Mouse (Mus musculus): Measurements from ENCODE around the gene Sp2. TPM values are rescaled to one million over a fixed set of nuclear protein-coding genes. Genes with fewer than 3 reads are reported as not detected.

The Sp2 gene
- polyA plus RNA-seq, 1 experiment from 2014 or later: 18.3 TPM

DNA sequence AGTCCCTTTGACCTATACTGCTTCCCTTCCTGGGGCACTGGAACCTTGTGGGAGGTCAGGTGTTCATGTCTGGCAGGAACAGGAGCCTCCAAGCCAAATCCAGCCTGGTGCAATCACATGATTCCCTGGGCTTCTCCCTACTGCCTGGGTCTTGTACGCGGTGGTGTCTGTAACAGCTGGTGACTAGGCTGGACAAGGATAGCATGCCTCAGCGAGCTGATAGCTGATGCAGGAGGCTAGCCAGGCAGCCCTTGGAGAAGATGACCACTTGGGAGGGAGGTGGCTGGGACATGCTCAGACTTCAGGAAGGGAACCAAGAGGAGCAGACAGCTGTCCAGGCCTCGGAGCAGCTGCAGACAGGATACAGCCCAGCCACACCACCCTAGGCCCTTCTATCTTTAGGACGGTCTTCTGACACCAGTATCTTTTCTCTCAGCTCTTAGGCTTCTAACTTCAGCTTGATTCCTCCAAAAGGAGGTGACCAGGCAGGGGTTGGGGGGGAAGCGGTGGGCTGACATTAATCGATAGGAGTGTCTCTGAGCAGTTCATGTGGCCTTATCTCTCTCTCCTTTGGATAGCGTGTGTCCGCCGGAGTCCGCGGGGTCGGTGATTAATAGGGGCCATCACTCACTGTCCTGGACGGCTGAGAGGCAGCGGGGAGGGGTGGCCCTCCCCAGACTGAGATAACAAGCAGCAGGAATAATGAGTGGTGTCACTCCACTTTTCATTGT is 76.2 kb downstream of the Sp2 start:
- 55% methylated on average over 15 of the region's 15 CpGs for WGBS
- no peak overlapping the region for H3K4me2 ChIP-seq
- no peak overlapping the region for H3K9ac ChIP-seq
- no peaks in the 10 kb centered on the region for H3K27me3 ChIP-seq
- no peaks in the 10 kb centered on the region for H3K9me3 ChIP-seq (replicated peaks)
- H3K4me1 ChIP-seq: peaks cover 68% of the 10 kb centered on the region
- H3K4me3 ChIP-seq: no peak overlapping the region
- no peak for ATAC-seq
- H3K27ac ChIP-seq: peak overlapping the region; percentile 48
- H3K36me3 ChIP-seq (ENCODE audit: poor library complexity, severe bottlenecking): peaks cover 40% of the 10 kb centered on the region

Other genes with a start within 250 kb of the Sp2 start
- 36.2 and 43.0 TPM in 2 replicates for gene Snx11, start 205.4 kb downstream of the Sp2 start, polyA plus RNA-seq (2015; fragmentation: Nextera tagmentation; extraction: Ambion mirVana)
- 156 and 175 TPM in 2 replicates for gene Cbx1, start 193.8 kb downstream of the Sp2 start, polyA plus RNA-seq (2015; fragmentation: Nextera tagmentation; extraction: Ambion mirVana)
- gene Nfe2l1, start 153.0 kb downstream of the Sp2 start, polyA plus RNA-seq (2015; fragmentation: Nextera tagmentation; extraction: Ambion mirVana): 49.0 and 56.2 TPM in 2 replicates
- 12.3 and 13.8 TPM in 2 replicates for gene Copz2, start 133.1 kb downstream of the Sp2 start, polyA plus RNA-seq (2015; fragmentation: Nextera tagmentation; extraction: Ambion mirVana)
- 102 and 104 TPM in 2 replicates for gene Cdk5rap3, start 66.5 kb downstream of the Sp2 start, polyA plus RNA-seq (2015; fragmentation: Nextera tagmentation; extraction: Ambion mirVana)
- 0.08 and 0.25 TPM in 2 replicates for gene Prr15l, start 54.9 kb downstream of the Sp2 start, polyA plus RNA-seq (2015; fragmentation: Nextera tagmentation; extraction: Ambion mirVana)
- 13.9 and 20.0 TPM in 2 replicates for gene Pnpo, start 39.0 kb downstream of the Sp2 start, polyA plus RNA-seq (2015; fragmentation: Nextera tagmentation; extraction: Ambion mirVana)
- 0.15 and 0.21 TPM in 2 replicates for gene Sp6, start 30.4 kb upstream of the Sp2 start, polyA plus RNA-seq (2015; fragmentation: Nextera tagmentation; extraction: Ambion mirVana)
- 22.8 and 23.0 TPM in 2 replicates for gene Scrn2, start 47.0 kb upstream of the Sp2 start, polyA plus RNA-seq (2015; fragmentation: Nextera tagmentation; extraction: Ambion mirVana)
- 3.0 and 3.6 TPM in 2 replicates for gene Lrrc46, start 58.4 kb upstream of the Sp2 start, polyA plus RNA-seq (2015; fragmentation: Nextera tagmentation; extraction: Ambion mirVana)
- gene Mrpl10, start 58.6 kb upstream of the Sp2 start, polyA plus RNA-seq (2015; fragmentation: Nextera tagmentation; extraction: Ambion mirVana): 59.3 and 60.7 TPM in 2 replicates
- gene Osbpl7, start 67.7 kb upstream of the Sp2 start, polyA plus RNA-seq (2015; fragmentation: Nextera tagmentation; extraction: Ambion mirVana): 7.8 and 8.7 TPM in 2 replicates
- gene Tbx21, start 132.4 kb upstream of the Sp2 start, polyA plus RNA-seq (2015; fragmentation: Nextera tagmentation; extraction: Ambion mirVana): 0.27 and 0.31 TPM in 2 replicates
- 4.5 and 5.0 TPM in 2 replicates for gene Tbkbp1, start 168.5 kb upstream of the Sp2 start, polyA plus RNA-seq (2015; fragmentation: Nextera tagmentation; extraction: Ambion mirVana)
- gene Kpnb1, start 204.9 kb upstream of the Sp2 start, polyA plus RNA-seq (2015; fragmentation: Nextera tagmentation; extraction: Ambion mirVana): 50.5 and 61.8 TPM in 2 replicates

Measured in forebrain, embryonic 13.5 days (tissue).